Mouse (Mus musculus) naive thymus-derived CD4-positive, alpha-beta T cell, adult 2 months (primary cell): ENCODE data around the gene Mpeg1.
A peak's percentile ranks its signal among the peaks of the same experiment; 100 is the strongest.

ENCODE experiments used
- DNase-seq: peaks from one replicate; pipeline ENCODE4 v3.0.0-alpha.2; 2011; ENCODE audit warnings: low read depth

Gene Mpeg1

GRCm38 (mm10) chr19:12465530-12466144 lies 5.1 kb downstream of the Mpeg1 start:
- DNase-seq: no peak

DNA sequence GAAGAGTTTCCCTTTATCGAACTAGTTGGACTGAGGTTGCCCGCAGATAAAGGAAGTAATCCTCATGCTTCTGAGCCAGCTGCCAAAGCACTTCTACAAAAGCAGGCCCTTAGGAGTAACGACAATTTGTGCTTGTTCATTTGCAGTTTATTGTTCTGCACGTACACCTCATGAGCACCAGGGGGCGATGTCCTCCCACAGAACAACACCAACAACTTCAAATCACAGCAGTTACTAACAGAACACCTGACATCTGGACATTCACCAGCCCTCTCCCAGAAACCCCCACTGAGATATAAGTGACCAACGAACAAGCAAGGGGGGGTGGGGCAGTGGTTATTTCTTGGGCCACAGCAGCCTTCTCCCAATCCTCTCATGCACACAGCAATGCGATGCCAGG lies 5.6 kb downstream of the Mpeg1 start:
- peak; percentile 84 for DNase-seq

GRCm38 (mm10) chr19:12467436-12467835 lies 6.9 kb downstream of the Mpeg1 start:
- DNase-seq: peak; percentile 73

- peak; percentile 70 for DNase-seq
Observed at GRCm38 (mm10) chr19:12471866-12472265, 11.3 kb downstream of the Mpeg1 start.

DNA sequence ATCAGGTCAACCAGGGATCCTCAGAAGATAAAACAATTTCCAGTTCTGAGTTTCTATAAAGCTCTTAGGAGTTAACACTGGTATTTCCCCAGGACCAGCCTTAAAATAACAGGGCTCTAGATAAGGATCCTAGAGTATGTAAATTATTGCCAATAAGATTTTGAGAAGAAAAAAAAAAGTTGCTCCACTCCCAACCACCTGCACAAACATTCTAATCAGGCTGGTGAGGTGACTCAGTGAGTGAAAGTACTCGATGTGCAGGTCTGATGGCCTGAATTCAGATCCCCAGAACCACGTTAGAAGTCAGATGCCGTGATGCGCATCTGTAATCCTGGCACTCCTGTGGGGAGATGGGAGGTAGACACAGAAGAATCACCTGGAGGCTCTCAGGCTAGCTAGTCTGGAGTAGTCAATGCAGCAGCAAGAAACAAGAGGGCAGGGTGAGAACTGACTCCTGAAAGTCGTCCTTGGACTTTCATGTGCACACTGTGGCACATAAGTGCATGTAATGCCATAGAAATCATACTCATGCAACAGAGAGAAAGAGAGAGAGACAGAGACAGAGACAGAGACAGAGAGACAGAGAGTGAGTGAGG lies 11.9 kb downstream of the Mpeg1 start:
- peak; percentile 28 for DNase-seq

GRCm38 (mm10) chr19:12473201-12473641 lies 12.6 kb downstream of the Mpeg1 start:
- peak; percentile 64 for DNase-seq

- no peak for DNase-seq
Observed at GRCm38 (mm10) chr19:12473951-12474350, 13.4 kb downstream of the Mpeg1 start.

DNA sequence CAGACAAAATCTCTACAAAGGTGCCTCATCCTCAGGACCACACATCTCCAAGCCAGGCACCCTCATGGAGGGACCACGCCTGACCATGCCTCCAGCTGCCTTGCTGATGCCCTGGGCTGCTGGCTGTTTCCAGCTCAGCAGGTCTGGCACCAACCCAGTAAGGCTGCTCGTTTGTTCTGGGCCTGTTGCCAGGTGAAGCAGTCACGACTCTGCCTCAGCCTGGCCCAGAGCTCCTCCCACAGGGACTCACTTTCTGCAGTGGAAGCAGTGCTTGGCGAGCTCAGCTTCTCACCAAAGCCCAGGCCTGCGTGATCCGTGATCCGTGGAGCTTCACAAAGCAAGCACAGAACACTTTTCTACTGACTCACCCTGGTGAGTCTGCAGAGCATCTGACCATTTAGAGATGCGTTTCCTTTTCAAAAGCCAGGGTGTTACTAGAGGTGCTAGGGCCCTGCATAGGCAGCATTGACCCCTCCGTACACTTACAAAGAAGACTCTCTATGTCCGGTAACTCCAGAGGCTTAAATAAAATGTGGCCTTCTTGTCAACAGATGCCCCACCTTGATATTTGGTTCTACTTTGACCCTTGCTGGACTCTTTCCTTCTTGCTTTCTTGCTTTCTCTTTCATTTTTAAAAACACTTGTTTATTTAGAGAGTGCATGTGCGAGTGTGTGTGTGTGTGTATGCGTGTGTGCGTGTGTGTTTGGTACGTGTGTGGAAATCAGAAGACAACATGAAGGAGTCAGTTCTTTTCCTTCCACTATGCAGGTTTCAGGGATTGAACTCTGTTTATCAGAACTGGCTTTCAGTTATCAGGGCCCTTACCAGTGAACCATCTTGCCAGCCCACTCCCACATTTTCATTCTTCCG lies 15.0 kb downstream of the Mpeg1 start:
- DNase-seq: peak; percentile 83

DNA sequence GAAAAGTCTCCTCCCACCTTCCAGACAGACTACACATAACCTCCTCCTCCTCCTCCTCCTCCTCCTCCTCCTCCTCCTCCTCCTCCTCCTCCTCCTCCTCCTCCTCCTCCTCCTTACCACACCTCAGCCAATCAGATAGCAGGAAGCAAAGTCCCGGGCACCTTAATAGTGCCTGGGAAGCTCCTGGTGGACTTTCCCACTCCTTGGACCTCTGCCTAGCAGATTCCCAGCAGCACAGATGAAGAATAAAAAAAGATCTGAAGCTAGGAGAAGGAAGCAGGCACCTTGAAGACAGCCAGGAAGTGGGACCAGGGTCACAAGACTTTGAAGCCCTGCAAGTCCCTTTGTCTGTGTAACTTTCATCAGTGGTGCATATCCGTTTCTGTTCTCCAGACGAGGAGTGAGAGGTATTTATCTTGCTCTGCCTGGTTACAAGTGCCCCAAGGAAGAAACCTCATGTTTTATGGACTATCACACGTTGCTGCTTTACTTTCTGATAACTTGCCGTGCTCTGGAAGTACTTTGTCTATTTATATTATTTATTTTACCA lies 16.2 kb downstream of the Mpeg1 start:
- peak; percentile 73 for DNase-seq

DNA sequence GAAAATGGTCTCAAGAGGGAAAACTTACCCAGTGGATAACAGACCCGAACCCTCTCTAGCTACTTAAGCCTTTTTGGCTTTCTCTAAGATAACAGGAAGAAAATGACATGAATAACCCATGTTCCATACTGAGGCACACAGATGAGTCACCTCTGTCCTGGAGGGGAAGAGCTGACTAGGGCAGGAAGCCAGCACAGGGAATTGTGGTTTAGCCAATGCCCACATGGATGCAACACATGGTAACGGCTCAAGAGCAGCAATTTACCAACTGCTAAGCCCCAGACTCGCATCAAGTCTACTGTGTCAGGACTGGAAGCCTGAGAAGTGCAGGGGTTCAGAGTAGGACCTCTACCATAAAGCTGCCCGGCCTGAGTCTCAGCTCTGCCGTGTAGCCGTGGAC lies 17.8 kb downstream of the Mpeg1 start:
- no peak for DNase-seq

GRCm38 (mm10) chr19:12483782-12484181 lies 23.2 kb downstream of the Mpeg1 start:
- DNase-seq: no peak

GRCm38 (mm10) chr19:12484210-12484609 lies 23.6 kb downstream of the Mpeg1 start:
- DNase-seq: no peak

GRCm38 (mm10) chr19:12485223-12485622 lies 24.6 kb downstream of the Mpeg1 start:
- no peak for DNase-seq

DNA sequence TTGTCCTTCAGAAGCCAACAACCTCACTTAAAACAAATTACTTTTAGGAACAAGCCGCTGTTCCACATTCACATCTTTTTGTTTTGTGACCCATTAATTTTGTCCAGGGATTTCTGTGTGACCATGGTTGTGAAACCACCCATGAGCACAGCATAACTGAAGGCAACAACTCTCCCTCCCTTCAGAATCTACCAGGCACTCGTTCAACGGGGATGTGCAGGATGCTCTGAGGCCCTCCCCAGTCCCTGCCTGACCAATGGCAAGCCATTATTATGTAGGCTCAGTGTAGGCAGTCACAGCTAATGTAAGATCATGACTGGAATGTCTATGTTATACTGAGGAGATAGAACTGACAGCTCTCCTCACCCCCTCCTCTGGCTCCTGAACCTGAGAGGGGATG lies 25.1 kb downstream of the Mpeg1 start:
- DNase-seq: no peak

GRCm38 (mm10) chr19:12486875-12487274 lies 26.3 kb downstream of the Mpeg1 start:
- no peak for DNase-seq

GRCm38 (mm10) chr19:12487511-12488204 lies 27.1 kb downstream of the Mpeg1 start:
- no peak for DNase-seq

- peak; percentile 70 for DNase-seq
Observed at GRCm38 (mm10) chr19:12488205-12488966, 27.8 kb downstream of the Mpeg1 start.

DNA sequence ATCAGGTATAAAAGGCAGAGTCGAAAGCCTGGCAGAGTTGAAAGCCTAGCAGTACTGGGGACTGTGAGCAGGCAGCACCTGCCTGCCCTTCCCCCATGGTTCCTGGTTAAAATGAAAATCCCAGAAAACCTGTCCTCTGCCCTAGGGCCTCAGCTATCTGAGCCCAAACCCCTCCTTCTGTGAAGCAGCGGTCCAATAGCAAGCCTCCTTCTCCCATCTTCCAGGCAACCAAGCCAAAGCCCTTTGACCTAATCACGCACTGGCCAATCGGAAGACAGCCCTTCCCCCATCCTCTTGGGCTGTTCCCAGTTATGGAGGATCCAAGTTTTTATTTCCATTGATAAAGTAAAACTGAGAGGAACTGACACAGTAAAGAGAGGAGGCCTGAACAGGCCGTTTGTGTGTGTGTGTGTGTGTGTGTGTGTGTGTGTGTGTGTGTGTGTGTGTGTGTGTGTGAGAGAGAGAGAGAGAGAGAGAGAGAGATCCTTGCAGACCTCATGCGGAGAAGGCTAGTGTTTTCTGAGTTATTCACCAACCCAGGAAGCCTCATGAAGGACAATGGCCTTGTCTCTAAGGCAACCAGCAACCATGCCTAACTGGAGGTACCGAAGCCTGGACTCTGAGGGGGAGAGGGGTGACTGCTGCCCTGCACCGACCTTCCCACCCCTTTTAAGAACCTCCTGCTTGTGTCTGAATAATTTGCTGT lies 28.5 kb downstream of the Mpeg1 start:
- no peak for DNase-seq

DNA sequence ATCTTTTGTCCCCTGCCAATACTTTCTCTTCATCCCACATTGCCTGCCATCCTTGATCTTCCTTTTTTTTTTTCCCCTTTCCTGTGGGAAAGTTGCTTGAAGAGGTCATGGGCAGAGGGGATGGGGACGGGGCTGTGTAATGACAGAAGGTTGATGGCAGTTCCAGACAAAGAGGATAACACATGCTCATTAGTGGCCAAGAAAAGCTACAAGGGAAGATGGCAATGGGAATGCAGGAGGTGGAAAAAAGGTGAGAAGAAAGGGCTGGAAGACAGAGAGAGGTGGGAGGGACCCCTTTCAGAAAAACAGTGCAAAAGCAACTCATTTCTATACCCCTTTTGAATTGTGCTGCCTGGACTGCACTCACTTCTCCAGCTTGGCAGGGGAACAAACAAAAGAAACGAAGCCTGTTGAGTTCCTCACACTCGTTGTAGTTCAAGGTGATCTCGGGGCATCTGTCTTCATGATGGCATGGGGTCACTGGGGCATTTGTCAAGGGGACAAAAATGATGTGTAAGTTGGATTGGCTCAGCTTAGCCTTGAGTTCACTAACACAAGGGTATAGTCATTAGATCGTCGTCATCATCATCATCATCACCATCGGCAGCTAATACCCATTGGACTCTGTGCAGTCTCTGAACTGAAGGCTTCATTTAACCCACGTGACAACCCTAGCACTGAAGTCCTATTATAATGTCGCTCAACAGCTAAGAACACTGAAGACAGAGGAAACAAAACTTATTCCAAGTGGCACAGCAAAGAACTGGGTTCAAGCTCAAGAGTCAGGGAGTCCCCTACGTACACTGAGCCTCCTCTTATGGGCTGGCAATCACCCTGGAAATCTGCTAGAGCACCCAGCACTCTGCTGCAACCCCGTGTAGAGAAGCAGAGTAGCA lies 29.3 kb downstream of the Mpeg1 start:
- DNase-seq: no peak

- no peak for DNase-seq
Observed at GRCm38 (mm10) chr19:12491636-12492035, 31.1 kb downstream of the Mpeg1 start.
